In genomic region chr6:146888660-146889490, GRCm38 (mm10) we compare ENCODE assay signal across 8 mouse cellular contexts. TPM values are rescaled to one million over a fixed set of nuclear protein-coding genes. Genes with fewer than 3 reads are reported as not detected.
DNase-seq lines count a peak whose midpoint lies in the region; ATAC-seq and TF ChIP-seq lines count a peak whose summit lies in the region.

No protein-coding gene starts in this region.

- DNase-seq in layer of hippocampus, adult 2 months (ENCODE audit: low spot score in 2 of 2): no peak
- DNase-seq in layer of hippocampus, postnatal 14 days (ENCODE audit: low spot score in 2 of 2): no peak
- peak; percentile 56 for DNase-seq in adipocyte (ENCODE audit: low spot score)
- peak; percentile 88 for DNase-seq in midbrain, embryonic 11.5 days (ENCODE audit: low spot score, missing footprints)
- DNase-seq in embryo, embryonic 10.5 days (ENCODE audit: low spot score): no peak
- DNase-seq in adrenal gland, adult 18-20 months (ENCODE audit: low spot score in 2 of 2): no peak
- DNase-seq in cerebellum, postnatal 10 days: no peak

- peak overlapping the region; percentile 79 for H3K4me2 ChIP-seq in hindbrain, embryonic 13.5 days
- H3K4me2 ChIP-seq in midbrain, embryonic 11.5 days: peak overlapping the region; percentile 64

- H3K27ac ChIP-seq in layer of hippocampus, adult 2 months: peak overlapping the region; percentile 88
- 0 out of 2 replicates have a peak overlapping the region, but pooled peaks have one; percentile 42 for H3K27ac ChIP-seq in hindbrain, embryonic 13.5 days
- no peak overlapping the region for H3K27ac ChIP-seq in midbrain, embryonic 11.5 days (ENCODE audit: low read depth, low read length)

- no peak for TF ChIP-seq CTCF in layer of hippocampus, adult 2 months (conservative IDR thresholded peaks at IDR 0.05)

- peaks cover 15% of the 10 kb centered on the region for H3K27me3 ChIP-seq in hindbrain, embryonic 13.5 days
- no peaks in the 10 kb centered on the region for H3K27me3 ChIP-seq in midbrain, embryonic 11.5 days (ENCODE audit: control insufficient read depth, insufficient read depth, low read length)

- peak; percentile 80 for ATAC-seq in hindbrain, embryonic 13.5 days (ENCODE audit: low FRiP score)
- peak; percentile 72 for ATAC-seq in midbrain, embryonic 11.5 days (ENCODE audit: low FRiP score)

- H3K36me3 ChIP-seq in hindbrain, embryonic 13.5 days: no peaks in the 10 kb centered on the region
- H3K36me3 ChIP-seq in midbrain, embryonic 11.5 days (ENCODE audit: control insufficient read depth, insufficient read depth, low read length): no peaks in the 10 kb centered on the region

- H3K4me1 ChIP-seq in hindbrain, embryonic 13.5 days (replicated peaks): peaks cover 20% of the 10 kb centered on the region; the same call in 1 of the 2 replicates
- peaks cover 5% of the 10 kb centered on the region for H3K4me1 ChIP-seq in midbrain, embryonic 11.5 days (ENCODE audit: control insufficient read depth, insufficient read depth, low read length)

- WGBS in hindbrain, embryonic 13.5 days: 10% methylated on average over 23 of the region's 26 CpGs
- WGBS in midbrain, embryonic 11.5 days: 11% methylated on average over 19 of the region's 26 CpGs

- peak overlapping the region; percentile 92 for H3K4me3 ChIP-seq in layer of hippocampus, adult 2 months
- H3K4me3 ChIP-seq in hindbrain, embryonic 13.5 days: peak overlapping the region; percentile 69
- peak overlapping the region; percentile 71 for H3K4me3 ChIP-seq in midbrain, embryonic 11.5 days (ENCODE audit: low read depth, low read length)

- H3K9ac ChIP-seq in hindbrain, embryonic 13.5 days: peak overlapping the region; percentile 80
- peak overlapping the region; percentile 66 for H3K9ac ChIP-seq in midbrain, embryonic 11.5 days (ENCODE audit: low read length)

- no peaks in the 10 kb centered on the region for H3K9me3 ChIP-seq in hindbrain, embryonic 13.5 days
- no peaks in the 10 kb centered on the region for H3K9me3 ChIP-seq in midbrain, embryonic 11.5 days (ENCODE audit: control insufficient read depth, low read length)

RNA-seq across cellular contexts. Expression of gene Ppfibp1, which starts 0.6 kb away (rescaled TPM):
- 10 to 100 TPM; 35.3 to 40.6 TPM for total RNA-seq in layer of hippocampus, adult 2 months (2021)
- total RNA-seq in layer of hippocampus, postnatal 14 days (2021): 10 to 100 TPM; 56.8 to 61.1 TPM
- 14.7 and 16.9 TPM in 2 replicates for polyA plus RNA-seq in hindbrain, embryonic 13.5 days (2015; fragmentation: Nextera tagmentation; extraction: Ambion mirVana)
- 30.2 and 30.7 TPM in 2 replicates for polyA plus RNA-seq in midbrain, embryonic 11.5 days (2014; fragmentation: Nextera tagmentation; extraction: Ambion mirVana)
- 10 to 100 TPM; 72.0 to 88.3 TPM for total RNA-seq in adrenal gland, adult 18-20 months (2021)

RNA-seq across cellular contexts. Expression of gene Smco2, which starts 39.0 kb away (rescaled TPM):
- total RNA-seq in layer of hippocampus, adult 2 months (2021): not detected
- total RNA-seq in layer of hippocampus, postnatal 14 days (2021): not detected
- not detected in 2 replicates for polyA plus RNA-seq in hindbrain, embryonic 13.5 days (2015; fragmentation: Nextera tagmentation; extraction: Ambion mirVana)
- polyA plus RNA-seq in midbrain, embryonic 11.5 days (2014; fragmentation: Nextera tagmentation; extraction: Ambion mirVana): not detected in 2 replicates
- total RNA-seq in adrenal gland, adult 18-20 months (2021): not detected

Comparison
In these comparisons a context has a peak if more than half of its experiments do, and no peak if none do; other contexts are left out.
1. DNase-seq: peak in adipocyte (single experiment) and midbrain, embryonic 11.5 days (single experiment); none in layer of hippocampus, adult 2 months (0 of 2), layer of hippocampus, postnatal 14 days (0 of 2), embryo, embryonic 10.5 days (single experiment), adrenal gland, adult 18-20 months (0 of 2) and cerebellum, postnatal 10 days (0 of 2).
2. Peak in every context shown above with its lines, with median percentiles within 50 percentile points of each other: H3K4me3 ChIP-seq.